In the genomic region with DNA sequence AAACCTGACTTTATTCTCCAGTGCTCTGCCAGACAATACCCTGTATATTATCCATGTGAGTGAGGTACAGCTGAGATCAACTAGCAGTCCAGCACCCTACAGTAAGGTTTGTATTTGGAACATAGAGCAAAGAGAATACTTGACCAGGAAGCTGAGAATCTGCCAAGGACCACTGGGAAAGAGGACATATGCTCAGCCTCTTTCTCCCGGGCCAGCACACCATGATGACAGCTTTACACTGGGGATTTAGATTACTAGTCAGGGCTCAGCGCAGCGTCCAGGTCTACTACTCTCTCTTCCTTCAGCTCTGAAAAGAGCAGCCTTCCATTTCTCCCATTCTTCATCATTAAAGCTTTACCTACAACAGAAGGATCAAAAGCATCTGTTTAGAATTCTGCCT, we compare ENCODE assay signal across 24 mouse cellular contexts.
"Had no signal": no experiment of that assay in that cellular context is flagged by ENCODE, and none has a peak within 500 bp of the region (broad histone marks: within the 10 kb centered on the region; RNA-seq: fewer than 3 reads in every experiment).

No protein-coding gene starts in this region.

- H3K27ac ChIP-seq: kidney, postnatal 0 days; layer of hippocampus, adult 2 months; limb, embryonic 10.5 days; limb, embryonic 13.5 days; liver, embryonic 12.5 days; liver, embryonic 15.5 days; lung, embryonic 15.5 days; midbrain, embryonic 12.5 days; neural tube, embryonic 12.5 days; neural tube, embryonic 15.5 days; stomach, postnatal 0 days had no signal

- ATAC-seq: intestine, postnatal 0 days; liver, embryonic 12.5 days had no signal

- H3K4me1 ChIP-seq: limb, embryonic 10.5 days; limb, embryonic 13.5 days; lung, embryonic 15.5 days; midbrain, embryonic 12.5 days; neural tube, embryonic 12.5 days; neural tube, embryonic 15.5 days had no signal

- H3K9ac ChIP-seq: limb, embryonic 13.5 days; liver, embryonic 12.5 days; liver, embryonic 15.5 days; lung, embryonic 15.5 days; midbrain, embryonic 12.5 days; neural tube, embryonic 12.5 days; neural tube, embryonic 15.5 days had no signal

- H3K9me3 ChIP-seq: liver, embryonic 12.5 days; liver, embryonic 15.5 days; lung, embryonic 15.5 days; neural tube, embryonic 12.5 days; neural tube, embryonic 15.5 days had no signal

- H3K27me3 ChIP-seq: limb, embryonic 13.5 days; liver, embryonic 12.5 days; liver, embryonic 15.5 days; lung, embryonic 15.5 days; megakaryocyte, embryonic 14.5 days; midbrain, embryonic 12.5 days; neural tube, embryonic 12.5 days; neural tube, embryonic 15.5 days had no signal

- H3K4me2 ChIP-seq: limb, embryonic 13.5 days; liver, embryonic 12.5 days; liver, embryonic 15.5 days; lung, embryonic 15.5 days; midbrain, embryonic 12.5 days; neural tube, embryonic 12.5 days; neural tube, embryonic 15.5 days had no signal

- DNase-seq: kidney, adult 2 months; kidney, postnatal 25 days; layer of hippocampus, adult 9-11 months; liver; lung, adult 18-20 months; lung, postnatal 10 days; lung, postnatal 36 days; right cerebral cortex, adult 18-20 months; right cerebral cortex, postnatal 14 days; right cerebral cortex, postnatal 4 days; thymus, postnatal 25 days had no signal

- H3K4me3 ChIP-seq: layer of hippocampus, adult 2 months; limb, embryonic 10.5 days; limb, embryonic 13.5 days; liver, embryonic 12.5 days; liver, embryonic 15.5 days; lung, embryonic 15.5 days; megakaryocyte, embryonic 14.5 days; midbrain, embryonic 12.5 days; neural tube, embryonic 12.5 days; neural tube, embryonic 15.5 days had no signal
